Mouse (Mus musculus): ENCODE data around the gene Kri1. TPM values are rescaled to one million over a fixed set of nuclear protein-coding genes. Genes with fewer than 3 reads are reported as not detected.
A peak's percentile ranks its signal among the peaks of the same experiment; 100 is the strongest.

The Kri1 gene
- 15.4 and 20.1 TPM in 2 replicates for polyA plus RNA-seq (2015; fragmentation: Nextera tagmentation; extraction: Ambion mirVana)

DNA sequence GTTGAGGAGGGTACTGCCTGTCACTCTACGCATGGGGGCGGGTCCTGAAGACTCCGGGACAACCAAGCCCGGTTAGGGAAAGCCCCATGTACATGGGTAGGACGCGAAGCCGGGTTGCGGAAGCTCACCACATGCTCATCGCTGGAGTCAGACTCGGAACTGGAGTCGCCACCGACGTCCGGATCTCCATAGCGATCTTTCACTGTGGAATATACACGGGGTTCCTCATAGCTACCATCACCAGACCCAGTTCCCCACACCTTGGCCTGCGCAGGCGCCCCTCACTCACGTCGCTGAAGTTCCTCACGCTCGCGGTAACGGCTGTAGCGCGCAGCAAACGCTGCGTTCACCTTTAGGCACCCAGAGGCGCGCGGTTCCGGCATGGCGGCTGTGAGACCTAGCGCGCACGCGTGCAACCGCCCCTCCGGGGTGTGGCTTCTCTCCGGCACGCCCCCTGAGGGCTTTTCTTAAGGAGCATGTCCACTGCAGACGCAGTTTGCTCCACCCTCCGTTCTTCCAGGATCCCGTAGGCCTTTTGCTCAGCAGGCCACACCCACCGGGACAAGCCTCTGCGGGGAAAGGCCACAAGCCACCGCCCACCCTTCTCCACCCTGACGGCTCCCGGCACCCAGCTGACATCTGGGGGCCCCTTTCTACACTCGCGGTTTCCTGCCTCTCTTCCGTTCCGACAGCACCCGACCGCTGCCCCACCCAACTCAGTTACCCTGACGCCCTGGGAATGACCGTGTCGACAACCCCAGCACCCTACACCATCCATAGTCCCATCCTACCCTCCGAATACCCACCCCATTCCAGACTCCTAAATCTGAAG is at the start of gene Kri1:
Gene Kri1, minus strand, starts transcription at position 399 of the 832 bp plus-strand sequence.
- Histone ChIP-seq H3K27me3 (no peaks in the 10 kb centered on the region), H3K27ac (peak within 1 kb of the TSS; percentile 83), H3K4me2 (peak within 1 kb of the TSS; percentile 87), H3K4me1 (peaks cover 37% of the 10 kb centered on the region), H3K4me3 (peak within 1 kb of the TSS; percentile 85), H3K36me3 (ENCODE audit: poor library complexity, severe bottlenecking) (peaks cover 29% of the 10 kb centered on the region), H3K9ac (peak within 1 kb of the TSS; percentile 79), H3K9me3 (replicated peaks) (no peaks in the 10 kb centered on the region)
- WGBS = under 1% methylated on average over 59 of the region's 59 CpGs
- peak; percentile 78 for ATAC-seq

DNA sequence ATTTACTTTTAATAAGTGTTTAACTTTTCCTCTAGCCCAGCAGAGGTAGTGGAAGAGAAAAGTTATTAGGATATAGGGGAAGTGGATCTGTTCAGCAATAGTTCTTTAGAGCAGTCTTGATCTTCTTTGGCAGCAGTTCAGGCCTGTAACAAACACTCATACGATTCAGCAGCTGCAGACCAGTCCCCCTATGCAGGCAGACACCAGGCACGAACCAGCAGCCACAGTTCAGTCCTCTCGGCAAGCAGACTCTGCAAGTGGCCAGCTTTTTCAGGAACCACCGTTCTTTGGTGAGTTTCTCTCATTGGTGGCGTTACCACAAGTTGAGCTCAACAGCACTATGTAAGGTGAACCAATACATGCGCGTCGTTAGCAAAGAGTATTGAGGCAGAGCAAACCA is 48.7 kb upstream of the Kri1 start:
- Histone ChIP-seq H3K4me2 (no peak overlapping the region), H3K27ac (no peak overlapping the region), H3K4me1 (peaks cover 13% of the 10 kb centered on the region; the same call in 1 of the 2 replicates), H3K4me3 (no peak overlapping the region), H3K9me3 (replicated peaks) (no peaks in the 10 kb centered on the region), H3K36me3 (ENCODE audit: poor library complexity, severe bottlenecking) (peaks cover 17% of the 10 kb centered on the region), H3K9ac (no peak overlapping the region), H3K27me3 (no peaks in the 10 kb centered on the region)
- 78% methylated on average over 8 of the region's 8 CpGs for WGBS
- no peak for ATAC-seq

DNA sequence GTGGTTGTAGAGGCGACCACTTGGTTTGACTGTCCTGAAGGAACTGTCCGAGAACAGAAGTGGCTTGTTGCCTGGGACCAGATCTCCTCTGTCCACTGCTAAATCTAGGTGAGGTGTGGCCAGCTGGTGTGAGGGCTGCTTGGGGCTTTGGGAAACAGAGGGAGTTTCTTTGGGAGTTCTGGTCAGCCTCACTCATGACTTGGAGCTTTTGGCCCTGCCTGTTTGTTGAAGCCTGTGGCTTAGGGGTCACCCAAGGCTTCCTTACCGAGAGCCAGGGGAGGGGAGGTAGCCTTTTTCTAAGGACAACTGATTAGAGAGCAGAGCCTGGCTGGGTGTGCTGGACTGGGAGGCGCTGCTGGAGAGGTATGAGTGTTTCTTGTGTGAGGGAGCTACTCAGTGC is 47.6 kb upstream of the Kri1 start:
- H3K36me3 ChIP-seq (ENCODE audit: poor library complexity, severe bottlenecking) = peaks cover 8% of the 10 kb centered on the region; the same call in 1 of the 2 replicates

DNA sequence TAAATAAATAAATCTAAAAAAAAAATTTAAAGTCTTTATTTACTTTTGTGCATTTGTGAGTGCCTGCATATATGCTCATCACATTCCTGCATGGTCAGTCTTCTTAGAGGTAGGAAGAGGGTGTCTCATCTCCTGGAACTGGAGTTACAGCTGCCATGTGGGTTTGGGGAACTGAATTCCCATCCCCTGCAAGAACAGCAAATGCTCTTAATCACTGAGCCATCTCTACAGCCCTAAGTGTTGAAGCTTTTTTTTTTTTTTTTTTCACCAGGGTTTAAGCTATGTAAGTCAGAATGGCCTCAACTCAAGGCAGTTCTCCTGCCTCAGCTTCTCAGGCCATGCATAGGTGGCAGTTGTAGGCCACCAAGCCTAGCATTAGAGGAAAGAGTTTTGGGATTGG is 47.0 kb upstream of the Kri1 start:
- 0 out of 2 replicates have a peak, but pooled peaks cover 6% of the 10 kb centered on the region for H3K36me3 ChIP-seq (ENCODE audit: poor library complexity, severe bottlenecking)
- no peaks in the 10 kb centered on the region for H3K27me3 ChIP-seq
- no peak overlapping the region for H3K4me2 ChIP-seq
- no peaks in the 10 kb centered on the region for H3K9me3 ChIP-seq (replicated peaks)
- no peak overlapping the region for H3K4me3 ChIP-seq
- no peak overlapping the region for H3K9ac ChIP-seq
- H3K4me1 ChIP-seq = peaks cover 13% of the 10 kb centered on the region; the same call in 1 of the 2 replicates
- no peak overlapping the region for H3K27ac ChIP-seq
- ATAC-seq = no peak

More for the DNA sequence above, 47.6 kb upstream of the Kri1 start:
- H3K9ac ChIP-seq = no peak overlapping the region
- peaks cover 13% of the 10 kb centered on the region; the same call in 1 of the 2 replicates for H3K4me1 ChIP-seq
- H3K27ac ChIP-seq = no peak overlapping the region
- ATAC-seq = no peak
- no peak overlapping the region for H3K4me2 ChIP-seq
- H3K27me3 ChIP-seq = no peaks in the 10 kb centered on the region
- H3K4me3 ChIP-seq = no peak overlapping the region
- H3K9me3 ChIP-seq (replicated peaks) = no peaks in the 10 kb centered on the region
- WGBS = 85% methylated on average over 4 of the region's 4 CpGs

DNA sequence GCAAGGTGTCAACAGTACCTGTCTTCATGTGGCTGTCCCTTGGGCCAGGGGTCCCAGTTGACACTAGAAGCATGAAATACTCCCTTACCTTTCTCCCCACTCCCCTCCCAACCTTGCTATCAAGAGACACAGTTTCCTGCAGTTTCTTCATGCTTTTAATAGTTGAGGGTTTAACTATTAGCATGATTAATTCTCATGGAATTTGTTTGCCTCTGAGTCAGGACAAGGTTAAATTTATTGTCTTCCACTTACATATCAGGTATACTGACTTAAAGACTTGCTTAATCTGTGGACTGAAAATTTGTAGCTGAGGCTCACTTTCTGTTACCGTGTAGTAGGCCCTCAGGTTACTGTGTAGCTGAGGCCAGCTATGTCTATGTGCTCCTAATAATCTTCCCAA is 45.8 kb upstream of the Kri1 start:
- H3K9me3 ChIP-seq (replicated peaks) = no peaks in the 10 kb centered on the region
- no peak for ATAC-seq
- no peak overlapping the region for H3K27ac ChIP-seq
- no peak overlapping the region for H3K9ac ChIP-seq
- no peaks in the 10 kb centered on the region for H3K36me3 ChIP-seq (ENCODE audit: poor library complexity, severe bottlenecking)
- H3K4me2 ChIP-seq = no peak overlapping the region
- H3K4me1 ChIP-seq = peaks cover 13% of the 10 kb centered on the region; the same call in 1 of the 2 replicates
- H3K4me3 ChIP-seq = no peak overlapping the region
- WGBS = 94% methylated on average over 1 of the region's 1 CpGs
- no peaks in the 10 kb centered on the region for H3K27me3 ChIP-seq

DNA sequence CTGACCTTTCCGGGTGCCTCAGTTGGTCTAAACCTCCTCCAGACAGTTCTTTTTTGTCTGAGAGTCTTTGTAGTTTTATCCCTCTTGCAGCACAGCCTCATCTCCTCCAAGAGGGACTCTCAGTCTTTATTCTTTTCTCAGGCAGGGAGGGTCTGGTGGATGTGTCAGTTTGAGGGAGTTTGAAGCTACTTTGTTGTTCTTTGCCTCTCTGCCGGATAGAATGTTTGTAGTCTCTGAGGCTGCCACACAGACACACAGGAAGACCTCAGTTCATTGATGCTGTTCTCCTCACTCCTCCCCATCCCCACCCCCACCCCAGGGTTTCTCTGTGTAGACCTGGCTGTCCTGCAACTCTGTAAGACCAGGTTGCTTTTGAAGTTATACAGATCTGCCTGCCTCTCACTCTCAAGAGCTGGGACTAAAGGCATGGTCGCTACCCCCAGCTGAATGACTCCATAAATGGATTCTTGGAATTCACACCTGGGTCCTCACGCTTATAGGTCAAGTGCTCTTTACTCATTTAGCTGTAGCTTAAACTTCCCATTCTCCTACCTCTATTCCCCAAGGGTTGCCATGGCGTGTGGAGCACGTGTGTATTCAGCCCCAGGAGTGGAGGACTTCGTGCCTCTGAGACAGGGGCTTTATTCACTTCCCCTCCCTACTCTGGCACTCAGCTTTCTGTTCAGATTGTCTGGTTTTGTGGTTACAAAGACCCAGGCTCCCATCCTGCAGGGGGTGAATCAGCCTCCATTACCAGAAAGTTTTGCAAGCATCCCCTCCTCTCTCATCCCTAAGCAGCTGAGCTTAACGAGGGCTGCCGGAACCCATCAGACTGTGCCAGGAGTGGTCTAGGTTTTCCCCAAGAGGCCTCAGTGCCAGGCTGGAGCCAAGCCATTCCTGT is 44.6 kb upstream of the Kri1 start:
- ATAC-seq = no peak
- WGBS = 24% methylated on average over 9 of the region's 9 CpGs
- no peak overlapping the region for H3K4me2 ChIP-seq

DNA sequence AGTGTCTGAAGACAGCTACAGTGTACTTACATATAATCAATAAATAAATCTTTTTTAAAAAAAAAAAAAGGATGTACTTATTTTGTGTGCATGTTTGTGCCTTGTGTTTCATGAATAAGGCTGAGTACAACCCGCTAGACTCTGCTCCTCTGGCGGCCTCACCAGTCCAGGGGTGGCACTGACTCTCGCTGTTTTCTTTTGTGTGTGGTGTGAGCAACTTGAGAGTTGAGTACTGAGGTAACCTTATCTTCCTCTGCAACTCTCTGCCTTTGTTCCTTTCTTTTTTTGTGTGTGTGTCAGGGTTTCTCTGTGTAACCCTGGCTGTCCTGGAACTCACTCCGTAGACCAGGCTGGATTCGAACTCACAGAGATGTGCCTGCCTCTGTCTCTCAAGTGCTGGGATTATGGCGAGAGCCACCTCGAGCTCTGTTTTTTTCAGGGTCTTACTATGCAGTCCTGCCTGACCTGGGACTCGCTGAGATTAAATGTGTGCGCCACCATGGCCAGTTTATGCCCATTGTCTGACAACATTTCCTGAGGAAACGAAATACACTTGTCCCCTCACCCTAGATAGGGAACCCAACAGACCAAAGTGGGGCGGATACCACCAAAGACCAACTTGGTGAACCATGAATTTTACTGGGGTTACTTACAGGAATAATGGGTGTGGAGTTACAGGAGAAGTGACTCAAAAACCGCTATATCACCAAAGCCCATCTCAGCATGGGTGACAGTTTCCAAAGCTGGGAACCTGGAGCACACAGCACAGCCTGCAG is 43.8 kb upstream of the Kri1 start:
- no peak for ATAC-seq
- Histone ChIP-seq H3K27me3 (no peaks in the 10 kb centered on the region), H3K4me3 (no peak overlapping the region), H3K9me3 (replicated peaks) (no peaks in the 10 kb centered on the region), H3K9ac (no peak overlapping the region), H3K4me1 (peaks cover 9% of the 10 kb centered on the region; the same call in 1 of the 2 replicates), H3K27ac (no peak overlapping the region), H3K4me2 (no peak overlapping the region), H3K36me3 (ENCODE audit: poor library complexity, severe bottlenecking) (0 out of 2 replicates have a peak, but pooled peaks cover under 1% of the 10 kb centered on the region)
- 88% methylated on average over 12 of the region's 12 CpGs for WGBS

More for the DNA sequence above, 44.6 kb upstream of the Kri1 start:
- no peak overlapping the region for H3K4me3 ChIP-seq
- peak overlapping the region; percentile 51; the same call in 1 of the 2 replicates for H3K27ac ChIP-seq
- peak overlapping the region; percentile 38; the same call in 1 of the 2 replicates for H3K9ac ChIP-seq
- H3K4me1 ChIP-seq = peaks cover 9% of the 10 kb centered on the region; the same call in 1 of the 2 replicates
- no peaks in the 10 kb centered on the region for H3K9me3 ChIP-seq (replicated peaks)
- no peaks in the 10 kb centered on the region for H3K27me3 ChIP-seq
- H3K36me3 ChIP-seq (ENCODE audit: poor library complexity, severe bottlenecking) = no peaks in the 10 kb centered on the region

DNA sequence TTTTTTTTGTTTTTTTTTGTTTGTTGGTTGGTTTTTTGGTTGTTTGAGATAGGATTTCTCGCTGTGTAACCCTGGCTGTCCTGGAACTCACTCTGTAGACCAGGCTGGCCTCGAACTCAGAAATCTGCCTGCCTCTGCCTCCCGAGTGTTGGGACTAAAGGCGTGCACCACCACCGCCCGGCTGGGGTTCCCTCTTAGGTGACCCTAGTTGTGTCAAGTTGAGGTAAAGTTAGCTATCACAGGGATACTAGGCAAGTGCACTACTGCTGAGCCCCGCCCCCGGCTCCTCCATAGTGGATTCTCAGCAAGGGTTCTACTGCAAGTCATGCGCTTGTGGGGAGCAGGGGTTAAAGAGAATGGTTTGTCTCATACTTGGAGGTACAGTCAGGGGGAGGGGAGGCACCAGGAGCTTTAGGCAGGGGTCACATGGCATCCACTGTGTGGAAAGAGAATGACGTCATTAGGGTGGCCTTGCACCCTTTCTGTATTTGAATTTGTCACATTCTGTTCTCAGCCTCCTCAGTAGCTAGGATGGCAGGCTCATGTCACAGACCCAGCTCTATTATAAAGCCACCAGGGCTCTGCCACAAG is 42.0 kb upstream of the Kri1 start:
- Histone ChIP-seq H3K9ac (no peak overlapping the region), H3K27me3 (no peaks in the 10 kb centered on the region), H3K4me3 (no peak overlapping the region), H3K27ac (no peak overlapping the region), H3K36me3 (ENCODE audit: poor library complexity, severe bottlenecking) (0 out of 2 replicates have a peak, but pooled peaks cover 5% of the 10 kb centered on the region), H3K9me3 (replicated peaks) (no peaks in the 10 kb centered on the region), H3K4me2 (no peak overlapping the region), H3K4me1 (peaks cover 9% of the 10 kb centered on the region; the same call in 1 of the 2 replicates)
- no peak for ATAC-seq
- 92% methylated on average over 10 of the region's 10 CpGs for WGBS

DNA sequence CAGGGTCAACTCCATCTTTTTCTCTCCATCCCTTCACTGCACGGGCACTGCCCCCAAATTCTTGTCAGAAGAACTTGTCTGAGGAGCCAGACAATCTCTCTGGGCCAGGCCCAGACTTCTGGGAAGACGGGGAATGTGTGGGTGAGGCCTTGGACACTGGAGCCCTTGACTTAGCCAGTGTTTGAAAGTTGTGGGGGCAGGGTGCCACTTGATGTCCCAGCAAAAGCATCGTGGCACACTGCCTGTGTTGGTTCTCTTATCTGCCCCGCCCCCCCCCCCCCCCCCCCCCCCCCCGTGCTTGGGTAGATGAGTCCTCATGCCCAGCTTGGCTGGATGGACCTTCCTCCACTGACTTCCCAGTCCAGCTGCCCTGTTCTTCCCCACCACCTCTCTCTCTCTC is 41.3 kb upstream of the Kri1 start:
- Histone ChIP-seq H3K9me3 (replicated peaks) (no peaks in the 10 kb centered on the region), H3K9ac (no peak overlapping the region), H3K36me3 (ENCODE audit: poor library complexity, severe bottlenecking) (peaks cover 9% of the 10 kb centered on the region; the same call in 1 of the 2 replicates), H3K4me2 (no peak overlapping the region), H3K27me3 (no peaks in the 10 kb centered on the region), H3K4me1 (peaks cover 9% of the 10 kb centered on the region; the same call in 1 of the 2 replicates), H3K27ac (no peak overlapping the region), H3K4me3 (no peak overlapping the region)
- WGBS = 84% methylated on average over 3 of the region's 5 CpGs
- ATAC-seq = no peak

DNA sequence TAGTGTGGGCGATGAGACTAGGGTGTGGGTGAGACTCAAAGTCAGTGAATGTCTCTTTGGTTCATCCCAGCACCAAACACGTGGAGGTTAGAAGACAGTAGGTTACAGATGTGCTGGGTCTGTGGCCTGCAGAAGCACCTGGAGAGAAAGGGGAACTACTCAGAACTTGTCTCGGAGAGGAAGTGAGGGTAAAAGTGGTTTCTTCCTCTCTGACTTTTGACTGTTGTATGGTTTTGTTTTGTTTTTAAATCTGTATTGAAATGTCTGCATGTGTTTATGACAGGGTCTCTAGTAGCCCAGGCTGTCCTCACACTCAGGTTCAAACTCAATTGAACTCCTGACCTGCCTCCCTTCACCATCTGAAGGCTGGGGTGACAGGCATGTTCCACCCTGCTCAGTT is 40.3 kb upstream of the Kri1 start:
- no peak overlapping the region for H3K9ac ChIP-seq
- H3K4me2 ChIP-seq = no peak overlapping the region
- no peak for ATAC-seq
- H3K27ac ChIP-seq = no peak overlapping the region
- H3K27me3 ChIP-seq = no peaks in the 10 kb centered on the region
- no peak overlapping the region for H3K4me3 ChIP-seq
- peaks cover 9% of the 10 kb centered on the region; the same call in 1 of the 2 replicates for H3K4me1 ChIP-seq
- 81% methylated on average over 3 of the region's 3 CpGs for WGBS
- H3K9me3 ChIP-seq (replicated peaks) = no peaks in the 10 kb centered on the region
- H3K36me3 ChIP-seq (ENCODE audit: poor library complexity, severe bottlenecking) = peaks cover 9% of the 10 kb centered on the region; the same call in 1 of the 2 replicates

DNA sequence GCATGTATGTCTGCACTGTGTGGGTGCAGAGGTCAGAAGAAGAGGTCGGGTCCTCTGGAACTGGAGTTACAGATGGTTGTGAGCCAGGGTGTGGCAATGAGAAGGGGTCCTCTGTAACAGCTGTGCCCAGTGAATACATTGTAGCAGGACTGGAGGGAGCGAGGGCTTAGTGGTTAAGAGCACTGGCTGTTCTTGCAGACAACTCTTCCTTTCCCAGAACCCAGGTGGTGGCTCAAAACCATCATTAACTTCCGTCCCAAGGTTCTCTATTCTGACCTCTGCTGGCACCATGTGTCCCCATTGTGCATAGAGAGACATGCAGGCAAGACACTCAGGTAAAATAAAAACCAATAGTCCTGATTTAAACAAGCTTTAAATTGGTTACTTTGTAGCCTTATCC is 39.8 kb upstream of the Kri1 start:
- Histone ChIP-seq H3K4me3 (no peak overlapping the region), H3K4me1 (peaks cover 6% of the 10 kb centered on the region), H3K27ac (no peak overlapping the region), H3K4me2 (no peak overlapping the region), H3K9me3 (replicated peaks) (no peaks in the 10 kb centered on the region), H3K36me3 (ENCODE audit: poor library complexity, severe bottlenecking) (peaks cover 9% of the 10 kb centered on the region; the same call in 1 of the 2 replicates), H3K9ac (no peak overlapping the region), H3K27me3 (no peaks in the 10 kb centered on the region)
- ATAC-seq = no peak
- WGBS = 79% methylated on average over 3 of the region's 3 CpGs

All from forebrain, embryonic 13.5 days (tissue).